Mouse (Mus musculus): ENCODE results near the gene Dgkz.

DNA sequence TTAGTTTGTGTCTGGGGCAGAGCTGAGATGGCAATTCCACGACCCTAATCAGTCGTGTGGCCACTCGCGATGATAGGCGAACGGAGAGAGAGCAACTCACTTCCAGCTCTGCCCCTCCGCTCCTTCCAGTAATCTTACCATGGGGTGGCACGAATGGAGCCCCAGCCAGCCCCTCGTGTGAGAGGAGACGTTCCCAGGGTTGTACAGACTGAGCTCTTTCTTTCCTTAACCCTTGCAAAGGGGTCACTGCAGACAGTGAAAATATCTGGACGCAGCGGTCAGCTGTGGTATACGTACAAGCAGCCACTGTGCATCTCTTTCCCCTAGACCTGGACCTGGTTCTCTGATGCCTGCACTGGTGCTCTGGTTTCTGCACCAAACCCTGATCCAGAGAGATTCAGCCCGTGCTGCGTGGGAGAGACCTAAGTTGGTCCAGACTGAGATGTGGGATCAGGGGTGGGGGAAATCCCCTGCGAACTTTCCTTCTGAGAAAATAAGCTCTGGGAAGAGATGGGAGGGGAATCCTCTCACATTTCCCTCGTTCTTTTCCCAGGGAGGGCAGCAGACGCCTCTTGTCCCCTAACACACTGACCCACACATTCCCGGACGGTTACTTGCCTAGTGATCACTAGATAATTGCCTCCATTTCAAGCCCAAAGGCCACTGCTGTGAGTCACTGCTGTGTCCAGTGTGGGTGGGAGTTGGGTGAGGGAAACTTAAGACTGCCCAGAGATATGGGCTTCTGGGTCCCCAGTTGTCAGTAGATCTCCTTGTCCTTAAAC is 33.1 kb upstream of the Dgkz start:
- TF ChIP-seq CTCF (IDR thresholded peaks at IDR 0.05; ENCODE audit: low read depth) (no peak), EP300 (optimal IDR thresholded peaks at IDR 0.05) (no peak)
